In genomic region chr6:22541603-22542002, GRCm38 (mm10) we compare ENCODE assay signal across 17 mouse cellular contexts.
DNase-seq lines count a peak whose midpoint lies in the region; ATAC-seq lines count a peak whose summit lies in the region.
"Had no signal": no experiment of that assay in that cellular context is flagged by ENCODE, and none has a peak within 500 bp of the region (broad histone marks: within the 10 kb centered on the region; RNA-seq: fewer than 3 reads in every experiment).

No protein-coding gene starts in this region.

- H3K9me3 ChIP-seq in forebrain, embryonic 12.5 days = no peaks in the 10 kb centered on the region
- H3K9me3 ChIP-seq in forebrain, embryonic 11.5 days (ENCODE audit: control insufficient read depth, low read length) = no peaks in the 10 kb centered on the region
- H3K9me3 ChIP-seq in midbrain, embryonic 11.5 days (ENCODE audit: control insufficient read depth, low read length) = no peaks in the 10 kb centered on the region
- H3K9me3 ChIP-seq in midbrain, embryonic 10.5 days (replicated peaks) = no peaks in the 10 kb centered on the region
- H3K9me3 ChIP-seq in embryonic facial prominence, embryonic 12.5 days = no peaks in the 10 kb centered on the region
- H3K9me3 ChIP-seq in stomach, embryonic 16.5 days (replicated peaks; ENCODE audit: control insufficient read depth, low read length) = no peaks in the 10 kb centered on the region
- H3K9me3 ChIP-seq: heart, embryonic 13.5 days had no signal

- H3K4me3 ChIP-seq in forebrain, embryonic 12.5 days (replicated peaks) = no peak overlapping the region
- no peak overlapping the region for H3K4me3 ChIP-seq in forebrain, embryonic 11.5 days (ENCODE audit: low read depth, low read length)
- no peak overlapping the region for H3K4me3 ChIP-seq in midbrain, embryonic 11.5 days (ENCODE audit: low read depth, low read length)
- no peak overlapping the region for H3K4me3 ChIP-seq in midbrain, embryonic 10.5 days
- no peak overlapping the region for H3K4me3 ChIP-seq in embryonic facial prominence, embryonic 12.5 days
- H3K4me3 ChIP-seq in stomach, embryonic 16.5 days (replicated peaks; ENCODE audit: low read length) = no peak overlapping the region
- H3K4me3 ChIP-seq: heart, embryonic 13.5 days had no signal

- ATAC-seq in forebrain, embryonic 12.5 days (ENCODE audit: low FRiP score) = peak; percentile 49; the same call in 1 of the 2 replicates
- no peak for ATAC-seq in forebrain, embryonic 11.5 days (replicated peaks; ENCODE audit: low FRiP score)
- ATAC-seq in midbrain, embryonic 11.5 days (ENCODE audit: low FRiP score) = peak; percentile 35; the same call in 1 of the 2 replicates
- peak; percentile 52 for ATAC-seq in embryonic facial prominence, embryonic 12.5 days (ENCODE audit: insufficient number of reproducible peaks, insufficient read depth, low FRiP score, low TSS enrichment)
- peak; percentile 44 for ATAC-seq in stomach, embryonic 16.5 days (ENCODE audit: insufficient read depth, low FRiP score)
- ATAC-seq: forebrain, embryonic 16.5 days had no signal

- H3K9ac ChIP-seq in forebrain, embryonic 12.5 days = no peak overlapping the region
- H3K9ac ChIP-seq in forebrain, embryonic 11.5 days (ENCODE audit: low read length) = no peak overlapping the region
- no peak overlapping the region for H3K9ac ChIP-seq in midbrain, embryonic 11.5 days (ENCODE audit: low read length)
- H3K9ac ChIP-seq in embryonic facial prominence, embryonic 12.5 days = no peak overlapping the region
- no peak overlapping the region for H3K9ac ChIP-seq in stomach, embryonic 16.5 days (ENCODE audit: low read length)
- H3K9ac ChIP-seq: heart, embryonic 13.5 days; hindbrain, embryonic 14.5 days had no signal

- no peaks in the 10 kb centered on the region for H3K4me1 ChIP-seq in forebrain, embryonic 12.5 days
- H3K4me1 ChIP-seq in forebrain, embryonic 11.5 days (replicated peaks; ENCODE audit: control insufficient read depth, insufficient read depth, low read length) = no peaks in the 10 kb centered on the region
- H3K4me1 ChIP-seq in midbrain, embryonic 11.5 days (ENCODE audit: control insufficient read depth, insufficient read depth, low read length) = no peaks in the 10 kb centered on the region
- H3K4me1 ChIP-seq in midbrain, embryonic 10.5 days = no peaks in the 10 kb centered on the region
- no peaks in the 10 kb centered on the region for H3K4me1 ChIP-seq in embryonic facial prominence, embryonic 12.5 days
- no peaks in the 10 kb centered on the region for H3K4me1 ChIP-seq in stomach, embryonic 16.5 days (ENCODE audit: control insufficient read depth, insufficient read depth, low read length)
- H3K4me1 ChIP-seq: heart, embryonic 13.5 days had no signal

- H3K27ac ChIP-seq in forebrain, embryonic 12.5 days = no peak overlapping the region
- H3K27ac ChIP-seq in forebrain, embryonic 11.5 days (ENCODE audit: low read depth, low read length) = no peak overlapping the region
- no peak overlapping the region for H3K27ac ChIP-seq in midbrain, embryonic 11.5 days (ENCODE audit: low read depth, low read length)
- no peak overlapping the region for H3K27ac ChIP-seq in midbrain, embryonic 10.5 days (replicated peaks)
- no peak overlapping the region for H3K27ac ChIP-seq in embryonic facial prominence, embryonic 12.5 days
- no peak overlapping the region for H3K27ac ChIP-seq in stomach, embryonic 16.5 days (ENCODE audit: low read length)
- H3K27ac ChIP-seq: heart, embryonic 13.5 days; hindbrain, embryonic 14.5 days had no signal

- DNase-seq in forebrain, embryonic 11.5 days (ENCODE audit: low spot score) = no peak
- DNase-seq in midbrain, embryonic 11.5 days (ENCODE audit: low spot score, missing footprints) = no peak
- DNase-seq in midbrain, embryonic 10.5 days (ENCODE audit: low spot score) = no peak
- DNase-seq in lung, postnatal 4 days = no peak
- DNase-seq: adrenal gland, postnatal 10 days; cerebellum, adult 11 months; cerebellum, adult 8-10 months; cerebellum, postnatal 14 days; embryo, embryonic 11 days; gastrocnemius, postnatal 25 days; heart, postnatal 4 days had no signal

- no peaks in the 10 kb centered on the region for H3K36me3 ChIP-seq in forebrain, embryonic 12.5 days (replicated peaks)
- H3K36me3 ChIP-seq in forebrain, embryonic 11.5 days (ENCODE audit: control insufficient read depth, insufficient read depth, low read length) = no peaks in the 10 kb centered on the region
- H3K36me3 ChIP-seq in midbrain, embryonic 11.5 days (ENCODE audit: control insufficient read depth, insufficient read depth, low read length) = no peaks in the 10 kb centered on the region
- H3K36me3 ChIP-seq in midbrain, embryonic 10.5 days = no peaks in the 10 kb centered on the region
- H3K36me3 ChIP-seq in embryonic facial prominence, embryonic 12.5 days = no peaks in the 10 kb centered on the region
- no peaks in the 10 kb centered on the region for H3K36me3 ChIP-seq in stomach, embryonic 16.5 days (ENCODE audit: control insufficient read depth, insufficient read depth, low read length)
- H3K36me3 ChIP-seq: heart, embryonic 13.5 days had no signal

- H3K4me2 ChIP-seq in forebrain, embryonic 12.5 days = no peak overlapping the region
- H3K4me2 ChIP-seq in forebrain, embryonic 11.5 days (ENCODE audit: low read depth, low read length, severe bottlenecking) = no peak overlapping the region
- H3K4me2 ChIP-seq in midbrain, embryonic 11.5 days = no peak overlapping the region
- H3K4me2 ChIP-seq in embryonic facial prominence, embryonic 12.5 days (replicated peaks) = no peak overlapping the region
- H3K4me2 ChIP-seq in stomach, embryonic 16.5 days (ENCODE audit: low read depth, low read length) = no peak overlapping the region
- H3K4me2 ChIP-seq: heart, embryonic 13.5 days; hindbrain, embryonic 14.5 days had no signal

- 80% methylated on average over 2 of the region's 2 CpGs for WGBS in forebrain, embryonic 12.5 days
- WGBS in forebrain, embryonic 11.5 days = 91% methylated on average over 2 of the region's 2 CpGs
- WGBS in midbrain, embryonic 11.5 days = 80% methylated on average over 2 of the region's 2 CpGs
- WGBS in midbrain, embryonic 10.5 days = 67% methylated on average over 2 of the region's 2 CpGs
- 84% methylated on average over 2 of the region's 2 CpGs for WGBS in embryonic facial prominence, embryonic 12.5 days
- WGBS in stomach, embryonic 16.5 days = 41% methylated on average over 2 of the region's 2 CpGs

- no peaks in the 10 kb centered on the region for H3K27me3 ChIP-seq in forebrain, embryonic 12.5 days
- H3K27me3 ChIP-seq in forebrain, embryonic 11.5 days (ENCODE audit: control insufficient read depth, insufficient read depth, low read length) = no peaks in the 10 kb centered on the region
- H3K27me3 ChIP-seq in midbrain, embryonic 11.5 days (ENCODE audit: control insufficient read depth, insufficient read depth, low read length) = no peaks in the 10 kb centered on the region
- no peaks in the 10 kb centered on the region for H3K27me3 ChIP-seq in midbrain, embryonic 10.5 days (ENCODE audit: low read depth, poor library complexity, severe bottlenecking)
- H3K27me3 ChIP-seq in embryonic facial prominence, embryonic 12.5 days = no peaks in the 10 kb centered on the region
- H3K27me3 ChIP-seq in stomach, embryonic 16.5 days (ENCODE audit: control insufficient read depth, insufficient read depth, low read length) = no peaks in the 10 kb centered on the region
- H3K27me3 ChIP-seq: heart, embryonic 13.5 days had no signal
